Mouse (Mus musculus) testis, postnatal 14 days (tissue): ENCODE measurements at regions not wholly inside any gene's neighbourhood (a gene's known extent, or its start where the extent isn't known, plus 50 kb on each side); places are given as distances from the start of the nearest gene placed in this dataset.

Experiments
- DNase-seq: peaks from one replicate; pipeline ENCODE4 v3.0.0; 2021; ENCODE audit warnings: low spot score

DNA sequence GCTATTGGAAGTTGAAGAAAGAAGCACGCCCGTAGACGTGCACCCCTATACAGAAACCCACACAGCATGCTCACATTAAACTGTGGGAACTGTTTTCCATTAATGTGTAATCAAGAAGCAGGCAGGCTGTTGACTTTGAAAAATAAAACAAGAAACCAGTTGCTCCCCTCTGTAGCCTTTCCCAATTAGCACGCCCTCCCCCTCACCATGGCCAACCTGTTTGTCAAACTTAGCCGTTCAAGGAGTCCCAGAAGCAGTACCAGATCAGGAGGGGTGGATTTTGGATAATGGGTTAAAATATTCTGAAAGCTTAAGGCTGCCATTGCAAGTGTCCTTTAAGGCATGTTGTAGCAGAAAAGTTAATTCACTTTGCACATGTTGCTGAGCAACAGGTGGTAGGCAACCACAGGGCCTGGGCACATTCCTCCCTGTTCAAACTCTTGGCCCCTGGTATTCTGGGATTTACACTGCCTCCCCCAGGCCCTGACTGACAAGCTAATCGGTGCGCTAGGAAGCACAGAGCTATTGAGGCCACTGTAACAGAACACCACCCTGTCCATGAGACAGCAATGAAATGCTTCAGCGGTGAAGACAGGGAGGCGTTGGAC, 277.3 kb upstream of the Nr2f2 start:
- no peak for DNase-seq

DNA sequence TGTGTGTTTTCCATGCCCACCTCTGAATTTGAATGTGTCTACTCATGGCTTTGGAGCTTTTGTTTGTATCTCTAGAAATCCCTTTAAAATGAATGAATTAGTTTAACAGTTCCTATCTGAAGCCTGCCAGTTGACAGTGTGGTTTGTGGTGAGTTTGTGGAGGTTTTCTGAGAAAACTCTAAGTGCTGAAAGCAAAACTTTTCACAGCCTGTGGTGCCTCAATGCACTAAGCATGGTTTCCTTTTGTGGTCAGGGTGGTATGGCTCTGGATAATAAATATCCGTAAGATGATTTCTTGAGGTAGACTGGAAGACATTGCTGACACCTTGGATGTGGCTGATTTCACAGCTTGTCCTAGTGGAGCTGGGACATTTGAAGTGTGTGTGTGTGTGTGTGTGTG, 276.5 kb upstream of the Nr2f2 start:
- DNase-seq = no peak

DNA sequence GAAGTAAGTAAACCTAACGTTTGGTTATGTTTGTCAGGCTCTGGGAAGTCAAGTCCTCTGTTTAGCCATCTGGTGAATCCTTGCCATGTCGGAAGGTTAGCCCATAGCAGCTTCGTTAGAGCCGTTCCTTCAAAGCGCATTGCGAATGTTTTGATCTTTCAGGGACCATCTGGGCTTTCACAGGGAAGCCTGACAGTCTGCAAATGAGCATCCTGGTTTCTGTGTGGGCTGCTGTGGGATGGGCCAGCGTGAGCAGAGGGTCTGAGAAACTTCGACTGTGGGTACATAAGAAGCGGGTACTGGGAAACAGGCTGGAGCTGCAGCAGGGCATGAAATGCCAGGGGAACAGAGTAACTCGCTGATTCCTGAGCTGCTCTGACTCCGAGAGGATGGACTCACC, 274.7 kb upstream of the Nr2f2 start:
- DNase-seq = no peak

DNA sequence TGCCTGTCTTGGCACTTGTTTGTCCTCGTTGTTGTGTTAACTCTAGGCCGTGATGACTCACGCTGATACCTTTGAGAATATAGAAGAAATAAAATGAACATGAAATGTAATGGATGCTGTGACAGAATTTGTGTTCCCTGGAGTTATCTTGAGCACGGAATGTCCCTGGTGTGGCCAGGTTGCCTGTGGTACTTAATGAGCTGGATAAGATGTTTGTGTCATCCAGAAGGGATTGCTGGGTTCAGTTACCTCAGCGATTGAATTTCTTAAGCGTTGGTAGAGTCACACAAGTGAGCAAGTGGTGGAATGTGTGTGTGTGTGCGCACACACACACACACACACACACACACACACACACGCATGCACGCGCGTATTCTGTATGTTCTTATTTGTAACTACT, 274.0 kb upstream of the Nr2f2 start:
- no peak for DNase-seq

DNA sequence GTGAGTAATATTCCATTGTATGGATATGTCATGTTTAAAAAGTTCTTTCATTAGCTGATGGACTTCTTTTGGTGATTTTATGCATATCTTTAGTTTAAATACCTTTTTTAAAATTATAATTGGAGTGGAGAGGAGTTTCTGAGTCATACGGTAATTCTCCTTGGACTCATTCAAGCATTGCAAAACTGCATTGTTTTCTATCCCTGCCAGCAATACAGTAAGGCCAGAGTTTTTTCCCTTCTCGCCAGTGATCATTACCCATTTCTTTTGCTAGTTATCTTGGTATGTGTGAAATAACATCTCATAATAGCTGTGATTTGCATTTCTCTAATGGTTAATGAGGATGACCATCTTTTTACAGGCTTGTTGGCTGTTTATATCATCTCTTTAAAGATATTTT, 271.6 kb upstream of the Nr2f2 start:
- no peak for DNase-seq

DNA sequence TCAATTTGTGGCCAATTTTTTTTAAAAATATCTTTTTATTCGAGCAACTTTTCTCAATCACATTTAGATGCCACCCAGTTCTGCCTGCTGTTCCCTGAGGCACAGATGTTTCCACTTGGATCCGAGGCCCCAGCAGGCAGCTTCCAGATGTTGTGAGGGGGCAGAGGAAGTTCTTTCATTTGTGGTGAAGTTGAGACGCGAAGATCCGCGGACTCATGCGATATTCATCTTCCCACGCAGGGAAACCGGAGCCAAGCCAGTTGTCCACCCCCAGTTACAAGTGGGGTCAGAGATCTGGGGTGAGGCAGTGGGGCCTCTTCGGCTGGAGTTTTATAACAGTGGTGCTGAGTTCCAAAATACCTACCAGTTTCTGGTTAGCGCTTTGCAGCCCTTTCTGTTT, 267.5 kb upstream of the Nr2f2 start:
- no peak for DNase-seq

DNA sequence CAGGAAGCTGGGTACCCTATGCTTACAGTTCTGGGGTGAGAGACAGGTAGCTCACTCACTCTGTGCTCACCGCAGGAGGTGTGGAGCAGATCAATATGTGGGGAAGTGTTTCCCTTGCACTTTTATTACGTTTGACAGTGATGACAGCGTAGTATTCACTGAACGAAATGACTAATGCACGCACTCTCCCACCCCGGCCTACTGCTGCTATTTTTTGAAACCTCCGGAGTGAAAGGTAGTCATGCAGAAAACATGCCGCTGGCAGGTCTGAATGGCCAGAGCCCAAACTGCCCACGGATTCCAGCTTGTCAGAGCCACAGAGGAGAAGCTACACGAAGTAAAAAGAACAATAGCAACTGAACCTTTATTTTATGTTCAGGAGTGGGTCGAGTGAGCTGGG, 267.0 kb upstream of the Nr2f2 start:
- DNase-seq = no peak

DNA sequence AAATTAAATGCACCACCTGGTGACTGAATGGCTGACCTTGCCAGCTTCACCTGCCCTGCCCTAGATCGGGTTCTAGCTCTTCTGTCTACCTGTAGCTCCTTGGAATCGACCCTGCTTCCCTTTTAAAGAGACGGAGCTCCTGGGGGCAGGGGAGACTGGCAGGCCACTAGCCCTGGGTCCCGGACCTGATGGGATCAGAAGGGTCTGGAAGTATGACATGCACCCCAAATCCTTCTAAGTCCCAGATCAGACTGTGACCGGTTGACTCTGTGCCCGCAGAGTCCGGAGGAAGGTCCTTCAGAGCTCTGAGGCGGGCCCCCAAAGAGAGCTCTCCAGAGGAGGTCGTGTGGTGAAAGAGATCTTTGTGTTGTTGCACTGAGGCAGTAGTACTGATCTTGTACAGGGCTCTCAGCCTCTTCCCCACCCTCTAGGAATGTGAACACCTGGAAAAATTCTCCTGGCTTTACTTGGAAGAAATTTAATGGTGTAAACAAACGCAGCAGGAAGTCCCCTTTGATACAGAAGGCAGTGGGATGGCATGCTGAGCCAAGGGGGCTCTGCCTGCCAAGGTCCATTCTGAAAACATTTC, 259.2 kb upstream of the Nr2f2 start:
- no peak for DNase-seq

DNA sequence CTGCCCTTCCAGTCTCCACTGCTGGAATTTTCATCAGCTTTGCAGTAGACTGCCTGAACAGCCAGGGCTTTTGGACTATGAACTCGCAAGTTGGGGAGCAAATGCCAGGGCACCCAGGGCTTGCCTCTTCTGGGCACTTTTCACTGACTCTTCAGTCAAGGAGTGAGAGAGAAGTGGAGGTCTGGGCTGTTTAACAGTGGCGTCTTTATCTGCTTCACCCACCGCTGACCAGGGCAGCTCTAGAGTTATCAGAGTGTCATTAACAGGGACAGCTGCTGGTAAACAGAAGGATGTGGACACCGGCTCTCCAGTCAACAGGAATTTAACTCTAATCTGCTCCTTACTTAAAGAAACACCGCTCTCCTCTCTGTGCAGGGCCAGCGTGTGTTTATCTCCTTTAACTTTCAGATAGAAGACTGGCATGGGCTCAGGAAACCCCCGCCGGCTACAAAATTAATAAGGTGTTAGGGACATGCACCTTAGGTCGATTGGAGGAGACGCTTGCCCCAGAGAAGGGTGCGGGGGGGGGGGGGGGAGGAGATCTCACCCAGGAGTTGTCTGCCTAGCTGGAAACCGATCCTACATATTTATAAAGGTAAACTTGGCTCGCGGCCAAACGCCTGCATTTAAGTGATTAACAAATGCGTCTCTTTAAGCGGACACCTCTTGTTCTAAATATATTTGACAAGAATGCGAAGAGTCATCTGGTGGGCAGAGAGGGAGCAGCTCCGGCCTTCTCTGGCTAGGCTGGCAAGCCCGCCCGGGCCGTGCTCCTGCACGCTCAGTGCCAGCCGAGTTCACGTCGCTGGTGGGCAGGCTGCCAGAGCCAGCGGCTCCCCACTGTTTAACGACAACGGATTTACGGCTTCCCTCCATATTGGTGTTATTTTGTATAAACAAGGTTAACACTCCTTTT, 258.4 kb upstream of the Nr2f2 start:
- DNase-seq = peak; percentile 16

DNA sequence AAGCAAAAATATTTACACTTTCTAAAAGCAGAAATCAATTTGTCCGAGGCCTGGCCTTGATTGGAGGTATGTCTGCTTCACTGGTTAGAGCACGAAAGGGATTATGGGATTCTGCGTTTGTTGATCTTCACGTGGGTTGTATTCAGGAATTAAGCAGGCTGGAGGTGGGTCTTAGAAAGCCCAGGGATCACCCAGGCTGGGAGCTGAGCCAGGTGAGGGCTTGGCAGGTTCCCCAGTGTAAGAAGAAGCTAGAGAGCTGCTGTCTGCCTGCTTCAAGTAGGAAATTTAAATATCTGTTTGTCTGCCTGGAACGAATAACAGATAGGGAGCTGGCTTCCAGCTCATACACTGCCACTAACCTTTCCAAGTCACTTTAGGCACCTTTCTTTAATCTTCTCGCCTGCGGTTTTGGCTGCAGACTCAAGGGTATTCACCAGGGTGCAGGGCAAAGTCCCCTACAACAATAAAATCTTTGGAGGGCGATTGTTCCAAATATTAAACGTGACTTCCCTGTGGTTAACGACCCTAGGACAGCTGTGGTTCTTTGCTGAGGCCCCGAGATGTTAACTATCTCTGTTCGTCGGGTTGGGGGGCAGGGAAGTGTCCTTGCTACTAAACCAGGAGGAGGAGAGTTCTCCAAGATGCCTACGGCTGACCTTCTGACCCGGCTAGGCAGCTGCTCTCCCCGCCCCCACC, 257.6 kb upstream of the Nr2f2 start:
- DNase-seq = peak; percentile 15

DNA sequence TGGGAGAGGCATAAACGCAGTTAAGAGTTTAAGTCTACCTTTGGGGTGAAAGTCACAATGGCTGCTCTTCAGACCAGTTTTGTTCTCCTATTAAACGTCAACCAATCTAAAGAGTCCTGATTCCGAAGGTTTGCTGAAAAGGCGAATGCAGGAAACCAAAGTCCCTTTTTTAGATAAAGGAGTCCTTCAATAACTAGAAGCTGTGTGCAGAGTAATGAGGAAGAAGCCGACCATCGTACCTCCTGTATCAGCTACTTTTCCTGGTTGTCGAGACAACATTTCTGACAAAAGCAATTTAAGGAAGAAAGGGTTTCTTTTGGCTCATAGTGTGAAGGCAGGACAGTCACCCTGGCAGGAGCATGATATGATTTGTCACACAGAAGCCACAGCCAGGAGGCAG, 252.9 kb upstream of the Nr2f2 start:
- DNase-seq = no peak

DNA sequence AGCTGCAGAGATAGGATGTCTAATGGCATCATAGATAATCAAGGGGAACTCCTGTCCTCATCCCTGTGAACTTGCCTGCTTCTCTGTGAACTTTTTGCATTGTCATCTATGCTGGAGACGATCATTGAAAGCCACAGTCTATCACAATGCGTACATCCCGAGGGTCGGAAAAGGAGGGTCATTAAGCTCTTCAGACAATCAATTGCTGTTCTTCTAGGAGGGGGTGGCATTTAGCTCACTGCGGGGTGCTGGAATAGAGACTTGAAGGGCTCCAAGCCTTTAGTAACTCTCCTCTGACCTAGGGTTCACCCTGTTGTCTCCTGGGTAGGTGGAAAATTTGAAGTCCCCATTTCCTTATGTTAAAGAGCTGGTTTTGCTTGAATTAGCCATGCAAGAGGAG, 251.7 kb upstream of the Nr2f2 start:
- no peak for DNase-seq

DNA sequence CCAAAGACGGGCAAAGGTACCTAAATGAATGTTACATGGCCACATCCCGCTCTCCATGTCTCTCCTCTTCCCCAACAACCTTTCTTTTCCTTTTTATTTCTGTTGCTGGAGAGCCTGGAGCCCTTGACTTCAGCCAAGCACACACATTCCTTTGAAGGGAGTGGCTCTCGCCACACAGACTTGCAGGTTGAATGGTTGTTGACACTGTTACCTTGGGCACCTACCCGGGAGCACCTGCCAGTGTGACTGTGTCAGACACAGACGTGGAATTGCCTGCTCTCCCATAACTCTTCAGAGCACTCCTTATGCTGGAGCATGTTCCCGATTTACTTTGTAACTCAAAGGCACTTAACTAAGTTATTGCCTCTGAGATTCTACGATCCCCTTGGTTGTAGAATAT, 240.0 kb upstream of the Nr2f2 start:
- DNase-seq = no peak

DNA sequence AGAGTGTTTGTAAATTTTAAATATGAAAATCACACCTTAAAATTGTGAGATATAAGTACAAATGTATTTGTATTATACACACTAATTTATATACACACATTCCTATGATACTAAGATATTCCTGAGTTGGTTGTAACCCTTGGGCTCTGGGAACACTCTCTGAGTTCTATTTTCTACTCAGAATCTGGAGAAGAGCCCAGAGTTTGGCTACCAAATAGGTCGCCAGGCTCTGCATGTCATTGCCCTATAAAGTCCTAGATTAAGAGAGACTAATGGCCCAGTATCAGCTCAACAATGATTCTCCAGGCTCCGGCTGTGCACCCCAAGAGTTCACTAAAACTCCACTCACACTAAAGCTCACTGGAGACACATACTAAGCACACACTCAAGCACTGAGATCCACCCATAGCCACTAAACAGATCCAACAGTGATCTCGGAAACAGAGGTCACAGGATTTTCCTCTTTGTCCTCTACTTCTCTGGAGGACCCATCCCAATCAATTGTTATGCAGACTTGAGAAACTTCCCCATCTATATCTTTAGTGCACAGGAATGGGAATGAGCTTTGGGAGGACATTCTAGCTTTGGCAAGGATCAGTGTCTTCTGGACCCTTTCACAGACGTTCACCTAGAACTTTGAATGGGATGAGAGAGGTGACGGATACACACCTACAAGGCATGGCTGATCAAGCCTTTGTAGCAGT, 238.1 kb upstream of the Nr2f2 start:
- DNase-seq = no peak

DNA sequence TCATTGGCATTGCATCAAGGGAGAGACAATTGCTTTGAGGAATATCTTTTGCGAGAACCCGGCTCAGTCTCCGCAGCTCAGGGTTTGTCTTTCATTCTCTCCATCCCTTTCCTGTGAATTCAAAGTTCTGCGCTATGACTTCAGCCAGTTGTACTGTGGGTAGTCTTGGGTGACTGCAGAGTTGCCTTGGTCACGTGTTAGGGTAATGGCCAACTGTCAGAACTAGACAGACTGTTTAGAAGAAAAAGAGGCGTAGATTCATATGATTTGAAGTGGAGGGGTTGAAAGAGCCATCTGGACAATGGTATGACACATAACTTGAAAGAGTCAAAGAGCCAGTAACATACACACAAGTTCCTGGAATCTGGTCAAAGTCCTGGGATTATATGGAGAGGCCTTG, 226.5 kb upstream of the Nr2f2 start:
- DNase-seq = no peak

DNA sequence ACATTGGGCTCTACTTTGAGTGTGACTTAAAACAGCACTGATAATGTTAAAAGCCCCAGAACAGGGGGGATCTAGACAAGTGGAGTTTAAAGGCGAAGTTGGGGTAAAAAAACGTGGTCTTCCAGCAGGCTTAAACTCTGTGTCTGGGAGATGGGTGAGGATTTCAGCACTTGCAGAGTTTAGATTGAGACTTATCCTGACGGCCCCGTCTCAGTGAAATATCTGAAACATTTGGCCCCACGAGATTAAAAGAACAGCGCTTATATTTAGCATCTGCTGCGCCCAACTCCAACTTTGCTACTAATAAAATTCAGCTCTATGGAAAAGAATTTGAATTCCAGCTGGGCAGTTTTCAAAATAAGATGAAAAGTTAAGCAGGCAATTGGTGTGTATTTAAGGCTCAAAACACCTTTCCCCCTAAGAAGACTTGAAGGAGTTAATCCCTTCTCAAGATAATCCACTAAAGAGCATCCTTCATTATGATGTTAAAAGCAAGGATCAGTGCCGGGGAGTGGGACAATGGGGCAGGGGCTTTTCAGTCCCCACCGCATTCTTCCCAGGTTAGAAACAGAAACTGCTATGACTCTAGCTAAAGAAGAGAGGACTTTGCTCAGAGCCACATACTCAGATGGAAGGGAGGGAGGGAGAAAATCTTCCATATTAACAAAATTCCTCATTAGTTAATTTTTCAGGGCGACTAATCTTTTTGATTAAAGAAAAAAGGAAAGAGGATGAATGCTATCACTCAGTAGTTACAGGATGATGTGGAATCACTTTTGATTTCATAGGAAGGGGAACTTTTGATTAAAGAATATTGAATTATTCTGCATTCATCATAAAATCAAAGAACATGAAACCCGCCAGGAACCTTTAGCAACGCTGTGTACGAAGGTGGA, 225.1 kb upstream of the Nr2f2 start:
- DNase-seq = no peak

DNA sequence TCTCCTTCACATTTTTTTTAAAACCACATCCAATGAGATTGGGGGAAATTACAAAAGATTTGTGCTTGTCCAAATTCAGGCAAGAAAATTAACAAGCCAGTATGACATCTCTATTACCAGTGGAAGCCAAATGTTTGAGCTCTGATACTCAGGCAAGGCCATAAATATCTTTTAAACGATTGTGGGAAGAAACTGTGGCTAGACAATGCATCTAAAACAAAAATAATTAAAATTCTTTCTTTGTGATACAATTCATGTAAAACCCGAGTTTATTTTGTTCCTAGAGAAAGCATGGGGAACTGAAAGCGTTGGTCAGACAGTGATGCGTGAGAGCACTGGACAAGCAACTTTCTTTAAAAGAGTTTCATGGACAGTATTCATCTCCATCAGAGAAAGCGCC, 223.2 kb upstream of the Nr2f2 start:
- DNase-seq = no peak

DNA sequence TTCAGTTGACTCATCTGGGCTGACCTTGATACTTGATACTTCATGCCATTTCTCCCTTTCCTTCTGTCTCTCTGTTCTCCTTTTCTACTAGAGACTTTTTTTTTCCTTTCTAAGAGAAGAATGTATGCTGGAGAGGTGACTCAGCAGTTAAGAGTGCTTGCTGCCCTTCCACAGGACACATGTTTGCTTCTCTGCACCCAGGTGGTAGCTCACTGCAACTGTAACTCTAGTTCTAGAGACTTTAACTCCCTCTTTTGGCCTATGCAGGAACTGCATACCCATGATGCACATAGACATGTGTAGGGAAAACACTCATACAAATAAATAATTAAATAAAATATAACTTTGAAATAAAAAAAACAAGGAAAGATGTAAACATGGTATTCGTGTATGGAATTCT, 221.5 kb upstream of the Nr2f2 start:
- DNase-seq = no peak

DNA sequence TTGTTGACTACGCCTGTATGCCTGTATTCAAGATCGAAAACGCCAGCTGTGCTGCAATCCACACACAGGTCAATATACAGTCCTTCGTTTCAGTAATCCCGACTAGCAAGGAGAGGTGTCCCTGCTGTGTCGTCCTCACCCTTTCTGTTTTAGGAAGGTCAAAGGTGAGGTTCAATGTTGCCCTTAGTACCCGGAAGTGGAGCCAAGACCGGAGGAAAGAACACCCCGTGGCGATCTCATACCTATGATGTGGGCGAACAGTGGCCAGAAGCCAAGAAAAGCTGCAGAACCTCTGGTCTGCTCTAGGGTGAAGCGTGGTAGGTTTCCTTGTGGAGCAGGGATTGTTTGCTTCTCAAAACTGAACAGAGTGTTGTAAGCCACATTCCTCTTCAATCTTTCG, 217.9 kb upstream of the Nr2f2 start:
- DNase-seq = no peak

DNA sequence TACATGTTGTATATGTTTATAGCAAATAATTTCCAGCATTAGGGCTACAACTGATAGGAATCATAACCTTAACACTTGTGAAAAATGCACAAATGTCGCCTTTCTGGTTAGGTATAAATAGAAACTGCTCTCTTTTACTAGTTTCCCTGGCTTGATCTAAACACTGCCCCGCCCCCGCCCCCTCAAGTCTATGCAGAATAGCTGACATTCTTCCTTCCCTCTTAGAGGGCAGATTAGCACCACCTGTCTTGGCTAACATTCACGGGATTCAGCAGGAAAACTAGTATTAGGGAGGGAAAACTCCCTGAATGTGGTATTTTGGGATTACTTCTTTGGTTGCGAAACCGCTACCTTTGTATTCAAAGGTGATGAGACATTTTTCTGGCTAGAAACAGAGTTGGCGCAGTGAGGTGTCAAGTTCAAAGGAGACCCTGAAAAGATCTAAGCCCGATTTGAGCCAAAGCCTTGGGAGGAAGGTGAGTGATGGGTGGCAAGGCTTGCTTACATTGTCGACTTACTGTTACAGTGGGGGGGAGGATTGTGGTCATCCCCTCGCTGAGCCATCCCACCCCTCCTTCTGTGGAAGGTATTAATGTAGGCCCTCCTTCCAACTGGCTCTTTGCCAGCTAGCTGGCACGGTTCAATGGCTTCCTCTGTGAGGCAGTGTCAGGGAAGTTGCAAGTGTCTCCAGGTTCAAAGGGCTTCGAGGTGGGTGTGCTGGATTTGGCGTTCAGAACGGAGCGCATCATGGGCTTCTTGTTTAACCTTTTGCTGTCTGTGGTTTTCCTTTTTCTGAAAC, 209.8 kb upstream of the Nr2f2 start:
- no peak for DNase-seq
